Mouse (Mus musculus) limb, embryonic 14.5 days (tissue): ENCODE data around the gene Galntl6. TPM values are rescaled to one million over a fixed set of nuclear protein-coding genes. Genes with fewer than 3 reads are reported as not detected.
A peak's percentile ranks its signal among the peaks of the same experiment; 100 is the strongest.

ENCODE experiments used
- ATAC-seq: fragments of 200-750 bp; cut with Nextera tagmentation; 2 replicates; pipeline ENCODE4 v1.8.0; 2017; ENCODE audit warnings: low read depth, moderate number of reproducible peaks, moderate TSS enrichment; ENCODE audit not compliant: low FRiP score
- DNase-seq: peaks from one replicate; pipeline ENCODE4 v3.0.0-alpha.2; 2015; ENCODE audit warnings: low spot score
- H3K27ac ChIP-seq: fragments of 300-500 bp; sonication (generic); replicated peaks from 2 replicates; pipeline ENCODE4 v1.5.1; 2014; ENCODE audit warnings: low read depth, mild to moderate bottlenecking, low read length, moderate library complexity, mixed read lengths
- H3K27me3 ChIP-seq: fragments of 300-500 bp; sonication (generic); 2 replicates; pipeline ENCODE4 v1.6.1; 2014; ENCODE audit warnings: low read length, mixed read lengths; ENCODE audit not compliant: control insufficient read depth, insufficient read depth
- H3K36me3 ChIP-seq: fragments of 300-500 bp; sonication (generic); 2 replicates; pipeline ENCODE4 v1.6.1; 2014; ENCODE audit warnings: mild to moderate bottlenecking, low read length, moderate library complexity, mixed read lengths; ENCODE audit not compliant: control insufficient read depth, insufficient read depth
- H3K4me1 ChIP-seq: fragments of 300-500 bp; sonication (generic); 2 replicates; pipeline ENCODE4 v1.6.1; 2014; ENCODE audit warnings: antibody characterized with exemption, low read length, mixed read lengths; ENCODE audit not compliant: control insufficient read depth, insufficient read depth
- H3K4me2 ChIP-seq: fragments of 300-500 bp; sonication (generic); replicated peaks from 2 replicates; pipeline ENCODE4 v1.6.1; 2014; ENCODE audit warnings: low read depth, mild to moderate bottlenecking, low read length, moderate library complexity; ENCODE audit not compliant: severe bottlenecking
- H3K4me3 ChIP-seq: fragments of 300-500 bp; sonication (generic); replicated peaks from 2 replicates; pipeline ENCODE4 v1.5.1; 2014; ENCODE audit warnings: low read length
- H3K9ac ChIP-seq: fragments of 300-500 bp; sonication (generic); 2 replicates; pipeline ENCODE4 v1.6.1; 2014; ENCODE audit warnings: mild to moderate bottlenecking, low read depth, low read length, moderate library complexity; ENCODE audit not compliant: severe bottlenecking
- H3K9me3 ChIP-seq: fragments of 300-500 bp; sonication (generic); 2 replicates; pipeline ENCODE4 v1.6.1; 2016; ENCODE audit warnings: low read length; ENCODE audit not compliant: control insufficient read depth
- POLR2A ChIP-seq: fragments of 200-500 bp; IDR thresholded peaks from 2 replicates; pipeline ENCODE4 v1.8.0; 2012; ENCODE audit warnings: inconsistent platforms, mild to moderate bottlenecking, moderate library complexity, borderline replicate concordance; ENCODE audit not compliant: insufficient read depth, insufficient read length; ENCODE audit errors: extremely low read depth
- WGBS: fragments of 180-500 bp; shearing (Covaris S2); extraction: QIAGEN DNeasy Blood & Tissue Kit; methylation state at CpG from one replicate; pipeline ENCODE4 v1.1.7; 2014; 5-methylcytosine and 5-hydroxymethylcytosine counted together
- polyA plus RNA-seq, 2 experiments: library from polyadenylated mRNA; depleted of rRNA in 1 of 2; stranded (reverse) in 1 of 2; unstranded in 1 of 2; fragments of >200 nt; fragmentation: Nextera tagmentation in 1 of 2; extraction: Ambion mirVana in 1 of 2; gene quantifications; 2 replicates each; pipeline versions ENCODE4 v1.2.1 to v1.2.3; 2012 to 2014

Gene Galntl6
- polyA plus RNA-seq, 2 experiments: 0.57 to 0.65 TPM

DNA sequence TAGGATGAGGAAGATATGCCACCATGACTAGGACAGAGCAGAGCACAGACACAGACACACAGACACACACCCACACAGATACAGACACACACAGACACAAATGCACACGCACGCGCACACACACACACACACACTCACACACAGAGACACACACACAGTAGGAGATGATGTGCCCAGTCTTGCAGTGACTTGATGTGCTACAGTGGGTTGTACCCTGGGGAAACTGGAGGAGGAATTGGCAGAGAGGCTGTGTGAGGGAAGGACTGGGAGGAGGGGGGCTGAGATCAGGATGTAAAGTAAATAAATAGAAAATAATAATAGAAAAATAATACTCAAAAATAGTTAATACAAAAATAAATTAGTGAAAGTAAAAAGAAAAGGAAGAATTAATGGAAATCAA is 174.5 kb downstream of the Galntl6 start:
- Histone ChIP-seq H3K27me3 (no peaks in the 10 kb centered on the region), H3K4me1 (no peaks in the 10 kb centered on the region), H3K4me3 (no peak overlapping the region), H3K4me2 (no peak overlapping the region), H3K9ac (no peak overlapping the region), H3K9me3 (no peaks in the 10 kb centered on the region), H3K27ac (no peak overlapping the region), H3K36me3 (no peaks in the 10 kb centered on the region)
- WGBS: 92% methylated on average over 3 of the region's 3 CpGs
- DNase-seq (no peak), ATAC-seq (no peak)
- no peak for TF ChIP-seq POLR2A

DNA sequence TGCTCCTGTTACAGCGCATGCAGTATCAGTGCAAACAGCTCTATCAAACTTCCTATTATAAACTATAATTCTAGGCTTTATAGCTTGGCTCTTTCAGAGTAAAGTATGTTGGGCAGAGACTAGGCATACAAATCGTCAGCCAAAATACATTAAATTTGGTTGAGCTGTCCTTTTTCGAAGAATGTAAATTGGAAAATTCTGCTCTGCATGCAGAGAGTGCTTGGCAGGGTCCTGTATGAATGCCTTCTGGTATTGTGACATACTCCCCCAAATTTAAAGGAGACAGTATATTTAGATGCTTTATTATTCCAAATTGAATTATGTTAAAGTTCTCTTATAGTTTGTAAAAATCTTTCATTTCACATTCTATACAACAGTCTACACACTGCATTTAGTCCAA is 220.7 kb downstream of the Galntl6 start:
- Histone ChIP-seq H3K36me3 (no peaks in the 10 kb centered on the region), H3K9ac (no peak overlapping the region), H3K27ac (no peak overlapping the region), H3K4me2 (no peak overlapping the region), H3K9me3 (no peaks in the 10 kb centered on the region), H3K27me3 (no peaks in the 10 kb centered on the region), H3K4me3 (no peak overlapping the region), H3K4me1 (no peaks in the 10 kb centered on the region)
- DNase-seq: no peak
- 80% methylated on average over 3 of the region's 3 CpGs for WGBS
- ATAC-seq: no peak
- no peak for TF ChIP-seq POLR2A

DNA sequence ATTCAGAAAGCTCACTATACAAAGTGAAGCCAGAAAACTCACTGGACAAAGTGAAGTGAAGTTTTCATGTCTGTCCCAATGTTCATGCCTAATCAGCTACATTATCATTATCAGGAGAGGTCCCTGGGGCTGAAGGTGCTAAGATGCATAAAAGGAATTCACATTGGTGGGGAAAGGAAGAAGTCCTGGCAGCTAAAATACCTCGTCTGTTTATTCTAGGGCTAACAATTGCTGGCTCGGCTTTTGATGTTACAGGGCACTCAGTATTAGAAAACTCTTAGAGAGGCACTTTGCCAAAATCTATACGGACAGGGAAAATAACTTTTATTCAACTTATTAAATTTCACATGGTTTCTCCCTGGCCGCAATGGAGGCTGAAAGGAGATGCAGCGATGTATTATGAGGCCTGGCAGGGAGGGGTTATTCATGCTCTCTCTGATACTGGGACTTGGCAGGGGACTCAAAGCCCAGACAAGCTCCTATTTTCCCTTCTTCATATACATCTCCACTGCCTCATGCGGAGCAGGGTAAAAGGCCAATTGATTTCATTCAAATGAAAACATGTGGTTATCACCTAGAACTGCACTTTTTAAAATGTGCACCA is 234.5 kb downstream of the Galntl6 start:
- Histone ChIP-seq H3K36me3 (no peaks in the 10 kb centered on the region), H3K4me3 (no peak overlapping the region), H3K9ac (no peak overlapping the region), H3K4me1 (no peaks in the 10 kb centered on the region), H3K27ac (no peak overlapping the region), H3K27me3 (no peaks in the 10 kb centered on the region), H3K9me3 (no peaks in the 10 kb centered on the region), H3K4me2 (no peak overlapping the region)
- no peak for TF ChIP-seq POLR2A
- no peak for ATAC-seq
- DNase-seq: peak; percentile 35
- WGBS: 34% methylated on average over 6 of the region's 6 CpGs

DNA sequence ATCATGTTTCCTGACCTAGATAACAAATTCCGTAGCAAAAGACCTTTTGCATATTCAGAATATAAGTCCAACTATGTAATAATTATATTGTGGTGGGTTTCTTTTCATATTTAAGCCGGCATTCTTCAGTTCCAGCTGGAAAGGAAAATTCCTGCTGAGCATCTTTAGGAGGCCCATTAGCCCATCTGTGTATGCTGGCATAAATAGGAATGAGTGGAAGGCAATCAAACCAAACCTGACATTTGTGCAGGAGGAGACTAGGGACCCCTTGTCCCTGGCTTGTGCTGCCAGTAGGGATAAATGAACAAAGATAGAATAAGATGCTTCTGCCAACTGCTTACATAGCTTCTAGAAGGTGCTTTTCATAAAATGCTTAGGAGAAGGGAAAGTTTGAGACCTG is 243.4 kb downstream of the Galntl6 start:
- WGBS: 73% methylated on average over 2 of the region's 2 CpGs
- no peak for ATAC-seq
- H3K4me2 ChIP-seq: no peak overlapping the region
- H3K9ac ChIP-seq: no peak overlapping the region
- no peaks in the 10 kb centered on the region for H3K36me3 ChIP-seq
- TF ChIP-seq POLR2A: no peak
- H3K4me3 ChIP-seq: no peak overlapping the region
- H3K9me3 ChIP-seq: no peaks in the 10 kb centered on the region
- no peaks in the 10 kb centered on the region for H3K27me3 ChIP-seq
- H3K4me1 ChIP-seq: no peaks in the 10 kb centered on the region
- no peak for DNase-seq
- H3K27ac ChIP-seq: no peak overlapping the region

DNA sequence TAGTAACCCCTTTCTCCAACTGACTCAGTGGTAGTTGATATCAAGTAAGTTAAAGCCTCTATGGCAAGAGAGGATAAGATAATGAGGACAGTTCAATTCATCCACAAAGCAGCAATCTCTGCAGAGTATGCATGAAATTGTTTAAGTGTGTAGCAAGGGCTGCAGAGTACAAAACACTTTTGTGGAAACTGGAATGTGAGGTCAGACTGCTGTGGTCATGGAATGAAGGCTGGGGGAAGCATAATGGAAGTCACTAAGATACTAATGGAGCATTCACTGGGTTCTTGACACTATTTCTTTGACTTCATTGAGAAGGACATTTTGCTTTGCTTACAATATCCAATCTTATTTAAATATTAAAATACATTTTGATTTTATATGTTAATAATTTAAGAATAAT is 252.4 kb downstream of the Galntl6 start:
- Histone ChIP-seq H3K27me3 (no peaks in the 10 kb centered on the region), H3K4me1 (no peaks in the 10 kb centered on the region), H3K9ac (no peak overlapping the region), H3K27ac (no peak overlapping the region), H3K4me2 (no peak overlapping the region), H3K36me3 (no peaks in the 10 kb centered on the region), H3K9me3 (no peaks in the 10 kb centered on the region), H3K4me3 (no peak overlapping the region)
- DNase-seq (no peak), ATAC-seq (no peak)
- TF ChIP-seq POLR2A: no peak

DNA sequence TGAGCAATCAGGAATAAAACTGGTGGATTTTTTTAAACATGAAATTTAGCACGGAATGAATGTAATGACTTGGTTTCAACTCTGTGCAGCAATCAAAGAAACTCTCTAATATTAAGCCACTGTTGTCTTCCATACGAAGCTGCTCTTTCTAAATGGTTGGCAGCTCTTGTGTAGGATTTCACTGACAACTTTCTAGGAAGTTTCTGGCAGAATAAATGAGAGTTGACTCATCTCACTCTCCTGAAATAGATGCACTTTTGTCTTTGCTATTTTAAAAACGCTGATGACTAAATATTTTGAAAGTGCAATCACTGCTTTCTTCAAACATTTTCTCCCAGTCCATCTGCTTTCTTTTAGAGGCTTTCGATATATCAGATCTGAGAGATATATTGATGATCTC is 256.8 kb downstream of the Galntl6 start:
- ATAC-seq (no peak), DNase-seq (no peak)
- H3K4me2 ChIP-seq: no peak overlapping the region
- H3K36me3 ChIP-seq: no peaks in the 10 kb centered on the region
- no peak overlapping the region for H3K27ac ChIP-seq
- no peaks in the 10 kb centered on the region for H3K4me1 ChIP-seq
- TF ChIP-seq POLR2A: no peak
- H3K27me3 ChIP-seq: no peaks in the 10 kb centered on the region
- no peak overlapping the region for H3K4me3 ChIP-seq
- H3K9ac ChIP-seq: no peak overlapping the region
- H3K9me3 ChIP-seq: no peaks in the 10 kb centered on the region
- 80% methylated on average over 4 of the region's 4 CpGs for WGBS
